Mouse (Mus musculus) forebrain, embryonic 15.5 days (tissue): ENCODE results near the gene Chil4. TPM values are rescaled to one million over a fixed set of nuclear protein-coding genes. Genes with fewer than 3 reads are reported as not detected.

Experiments
- polyA plus RNA-seq: library from polyadenylated mRNA; unstranded; fragments of >200 nt; fragmentation: Nextera tagmentation; extraction: Ambion mirVana; gene quantifications from 2 replicates; pipeline ENCODE4 v1.2.1, GENCODE M21; 2015

The Chil4 gene
- polyA plus RNA-seq, 1 experiment from 2014 or later, result not detected

Other genes with a start within 250 kb of the Chil4 start
- gene Ovgp1, start 245.8 kb downstream of the Chil4 start, polyA plus RNA-seq, result 4.1 and 4.5 TPM in 2 replicates
- gene Pifo, start 204.9 kb downstream of the Chil4 start, polyA plus RNA-seq, result 3.7 and 8.5 TPM in 2 replicates
- gene Chil5, start 186.7 kb downstream of the Chil4 start, polyA plus RNA-seq, result not detected in 2 replicates
- gene Chia1, start 106.3 kb downstream of the Chil4 start, polyA plus RNA-seq, result 0.36 and 1.1 TPM in 2 replicates
- gene Chil3, start 51.9 kb downstream of the Chil4 start, polyA plus RNA-seq, result not detected in 2 replicates
- not detected in 2 replicates for gene Chil6, start 186.7 kb upstream of the Chil4 start, polyA plus RNA-seq